20 mouse cellular contexts compared by ENCODE assay signal in genomic region chr1:139263158-139263557, GRCm38 (mm10).
A peak's percentile ranks its signal among the peaks of the same experiment; 100 is the strongest.
DNase-seq lines count a peak whose midpoint lies in the region; ATAC-seq and TF ChIP-seq lines count a peak whose summit lies in the region.
"Had no signal": no experiment of that assay in that cellular context is flagged by ENCODE, and none has a peak within 500 bp of the region (broad histone marks: within the 10 kb centered on the region; RNA-seq: fewer than 3 reads in every experiment).

No protein-coding gene starts in this region.

- no peaks in the 10 kb centered on the region for H3K27me3 ChIP-seq in lung, postnatal 0 days (replicated peaks; ENCODE audit: insufficient read depth, low read length)
- H3K27me3 ChIP-seq in CH12.LX (replicated peaks), result no peaks in the 10 kb centered on the region
- no peaks in the 10 kb centered on the region for H3K27me3 ChIP-seq in midbrain, embryonic 14.5 days (ENCODE audit: control insufficient read depth, insufficient read depth, low read length)
- H3K27me3 ChIP-seq: hindbrain, embryonic 12.5 days had no signal

- in situ Hi-C loops in CH12.LX (cut with MboI; ENCODE audit: low pct_ligation_motif_present, low pct_unique_long_range_greater_than_20kb, low sequenced_read_pairs), result no loop called here

- no peaks in the 10 kb centered on the region for H3K9me3 ChIP-seq in lung, postnatal 0 days (ENCODE audit: low read length)
- no peaks in the 10 kb centered on the region for H3K9me3 ChIP-seq in CH12.LX (replicated peaks; ENCODE audit: low read length)
- H3K9me3 ChIP-seq in midbrain, embryonic 14.5 days (ENCODE audit: control insufficient read depth, low read length), result no peaks in the 10 kb centered on the region
- H3K9me3 ChIP-seq: heart, embryonic 10.5 days; hindbrain, embryonic 12.5 days had no signal

- TF ChIP-seq EP300 in lung, postnatal 0 days (IDR thresholded peaks at IDR 0.05), result no peak
- TF ChIP-seq EP300 in CH12.LX (IDR thresholded peaks at IDR 0.05; ENCODE audit: low read length), result no peak

- WGBS in lung, postnatal 0 days, result 39% methylated on average over 1 of the region's 1 CpGs
- 73% methylated on average over 1 of the region's 1 CpGs for WGBS in midbrain, embryonic 14.5 days

- TF ChIP-seq POLR2A in CH12.LX (IDR thresholded peaks at IDR 0.05; ENCODE audit: low read depth, low read length), result no peak

- no peak for TF ChIP-seq RAD21 in CH12.LX (IDR thresholded peaks at IDR 0.05; ENCODE audit: low read depth, low read length)

- no peak overlapping the region for H3K9ac ChIP-seq in lung, postnatal 0 days (replicated peaks; ENCODE audit: low read depth)
- H3K9ac ChIP-seq in CH12.LX (ENCODE audit: insufficient read depth, low read depth), result no peak overlapping the region; the same call in 1 of the 2 replicates
- H3K9ac ChIP-seq in midbrain, embryonic 14.5 days (replicated peaks; ENCODE audit: low read length), result no peak overlapping the region
- H3K9ac ChIP-seq: hindbrain, embryonic 12.5 days; liver, embryonic 14.5 days had no signal

- ATAC-seq in lung, postnatal 0 days, result no peak
- peak; percentile 39 to 65; a peak in 3 of 4 replicates for ATAC-seq in hematopoietic stem cell, adult 5-6 weeks (replicated peaks in 1 of 2; ENCODE audit: insufficient read depth in 1 of 2, low FRiP score in 2 of 2, low TSS enrichment in 1 of 2, low read depth in 1 of 2, poor library complexity in 2 of 2, severe bottlenecking in 2 of 2)
- no peak for ATAC-seq in midbrain, embryonic 14.5 days (ENCODE audit: low FRiP score, low TSS enrichment)
- ATAC-seq: forebrain, embryonic 14.5 days; intestine, embryonic 16.5 days; midbrain, embryonic 16.5 days had no signal

- DNase-seq in lung, postnatal 0 days (ENCODE audit: low spot score), result peak; percentile 23
- no peak for DNase-seq in lung, postnatal 10 days
- DNase-seq in CH12.LX (ENCODE audit: extremely low read depth), result peak; percentile 21
- DNase-seq in naive thymus-derived CD4-positive, alpha-beta T cell, adult 2 months (ENCODE audit: low read depth), result peak; percentile 45
- DNase-seq in midbrain, embryonic 14.5 days, result no peak
- no peak for DNase-seq in adrenal gland, postnatal 14 days
- no peak for DNase-seq in urinary bladder, postnatal 10 days (ENCODE audit: low spot score)
- DNase-seq: adrenal gland, postnatal 10 days; cerebellum, adult 18-20 months; gastrocnemius, postnatal 14 days; retina, postnatal 1 day; right cerebral cortex, postnatal 4 days; thymus, adult 2 months had no signal

- no peaks in the 10 kb centered on the region for H3K79me2 ChIP-seq in CH12.LX (replicated peaks; ENCODE audit: control insufficient read depth, extremely low read depth, insufficient read depth, poor library complexity, severe bottlenecking)

- dilution Hi-C loops in CH12.LX (cut with MboI; ENCODE audit: extremely low pct_ligation_motif_present, extremely low pct_unique_long_range_greater_than_20kb, low sequenced_read_pairs), result no loop called here

- no peaks in the 10 kb centered on the region for H3K4me1 ChIP-seq in lung, postnatal 0 days (ENCODE audit: insufficient read depth, low read depth, low read length)
- peaks cover 0 to 4% of the 10 kb centered on the region in 2 experiments; a peak in 2 of 4 replicates for H3K4me1 ChIP-seq in CH12.LX (ENCODE audit: control insufficient read depth in 1 of 2, insufficient read depth in 2 of 2)
- no peaks in the 10 kb centered on the region for H3K4me1 ChIP-seq in midbrain, embryonic 14.5 days (ENCODE audit: control insufficient read depth, insufficient read depth, low read length)
- H3K4me1 ChIP-seq: heart, embryonic 10.5 days; hindbrain, embryonic 12.5 days had no signal

- H3K4me2 ChIP-seq in lung, postnatal 0 days (replicated peaks; ENCODE audit: low read depth, low read length), result no peak overlapping the region
- H3K4me2 ChIP-seq in CH12.LX (ENCODE audit: insufficient read depth, low read depth, poor library complexity, severe bottlenecking), result peak overlapping the region; percentile 44; the same call in 1 of the 2 replicates
- no peak overlapping the region for H3K4me2 ChIP-seq in midbrain, embryonic 14.5 days (ENCODE audit: low read length)
- H3K4me2 ChIP-seq: hindbrain, embryonic 12.5 days had no signal

- H3K27ac ChIP-seq in lung, postnatal 0 days (ENCODE audit: low read length), result no peak overlapping the region
- H3K27ac ChIP-seq in CH12.LX (ENCODE audit: insufficient read depth, low read depth), result no peak overlapping the region
- no peak overlapping the region for H3K27ac ChIP-seq in midbrain, embryonic 14.5 days (replicated peaks; ENCODE audit: low read depth, low read length)
- H3K27ac ChIP-seq: heart, embryonic 10.5 days; hindbrain, embryonic 12.5 days; liver, embryonic 14.5 days had no signal

- no peaks in the 10 kb centered on the region for H3K36me3 ChIP-seq in lung, postnatal 0 days (ENCODE audit: insufficient read depth, low read length)
- H3K36me3 ChIP-seq in CH12.LX (replicated peaks in 1 of 2; ENCODE audit: control insufficient read depth in 1 of 2, insufficient read depth in 1 of 2, low read length in 1 of 2), result no peaks in the 10 kb centered on the region
- no peaks in the 10 kb centered on the region for H3K36me3 ChIP-seq in midbrain, embryonic 14.5 days (ENCODE audit: control insufficient read depth, insufficient read depth, low read length)
- H3K36me3 ChIP-seq: heart, embryonic 10.5 days; hindbrain, embryonic 12.5 days had no signal

- no peak overlapping the region for H3K4me3 ChIP-seq in lung, postnatal 0 days (ENCODE audit: low read depth, low read length)
- H3K4me3 ChIP-seq in CH12.LX (replicated peaks in 1 of 3; ENCODE audit: low read depth in 2 of 3, low read length in 2 of 3, poor library complexity in 1 of 3), result peak overlapping the region in 1 of 3 experiments; percentile 17
- no peak overlapping the region for H3K4me3 ChIP-seq in midbrain, embryonic 14.5 days (replicated peaks; ENCODE audit: low read depth, low read length)
- H3K4me3 ChIP-seq: heart, embryonic 10.5 days; hindbrain, embryonic 12.5 days had no signal

- TF ChIP-seq CTCF in lung, postnatal 0 days (IDR thresholded peaks at IDR 0.05), result no peak
- no peak for TF ChIP-seq CTCF in CH12.LX (conservative IDR thresholded peaks at IDR 0.05 in 1 of 2, IDR thresholded peaks at IDR 0.05 in 1 of 2; ENCODE audit: low read depth in 2 of 2, low read length in 2 of 2)

TF ChIP-seq in CH12.LX, 34 proteins besides CTCF, POLR2A, EP300 and RAD21:
- TF ChIP-seq MAFK (IDR thresholded peaks at IDR 0.05; ENCODE audit: insufficient replicate concordance, low read length), result no peak
- TF ChIP-seq ETS1 (conservative IDR thresholded peaks at IDR 0.05; ENCODE audit: low read depth, low read length), result peak; percentile 4; the same call in 1 of the 2 replicates
- TF ChIP-seq ZNF384 (IDR thresholded peaks at IDR 0.05; ENCODE audit: low read depth, low read length), result peak; percentile 53; the same call in 1 of the 2 replicates

Comparison
In these comparisons a context has a peak if more than half of its experiments do, and no peak if none do; other contexts are left out.
1. DNase-seq: peak in lung, postnatal 0 days (single experiment), CH12.LX (single experiment) and naive thymus-derived CD4-positive, alpha-beta T cell, adult 2 months (single experiment); none in lung, postnatal 10 days (single experiment), midbrain, embryonic 14.5 days (single experiment), adrenal gland, postnatal 14 days (single experiment) and urinary bladder, postnatal 10 days (single experiment).
2. ATAC-seq: peak in hematopoietic stem cell, adult 5-6 weeks (2 of 2); none in lung, postnatal 0 days (single experiment) and midbrain, embryonic 14.5 days (single experiment).